Mouse (Mus musculus): Measurements from ENCODE around the gene Rundc1. TPM values are rescaled to one million over a fixed set of nuclear protein-coding genes. Genes with fewer than 3 reads are reported as not detected.
"Not testable (repeated sequence)": the region's sequence is repeated elsewhere in the genome, so short reads cannot be mapped to it uniquely, and the experiment has no call there.

The Rundc1 gene
- polyA plus RNA-seq, 1 experiment from 2014 or later: 19.6 TPM

- Histone ChIP-seq H3K27ac (peak within 1 kb of the TSS; percentile 82), H3K4me3 (peak within 1 kb of the TSS; percentile 67), H3K4me1 (peaks cover 80% of the 10 kb centered on the region), H3K27me3 (ENCODE audit: low read depth, poor library complexity, severe bottlenecking) (peaks cover 22% of the 10 kb centered on the region), H3K36me3 (peaks cover 7% of the 10 kb centered on the region; the same call in 1 of the 2 replicates), H3K9me3 (replicated peaks) (no peaks in the 10 kb centered on the region)
- 10% methylated on average over 12 of the region's 12 CpGs for WGBS
- DNase-seq (ENCODE audit: low spot score): peak; percentile 56
These were observed 39.6 kb downstream of the Rundc1 start, which contains the start of gene Rnd2 for GRCm38 (mm10) chr11:101464211-101465100. TSS of gene Rnd2 (plus strand) at chr11:101464999.

GRCm38 (mm10) chr11:101465101-101465868, 40.4 kb downstream of the Rundc1 start:
- H3K27me3 ChIP-seq (ENCODE audit: low read depth, poor library complexity, severe bottlenecking): peaks cover 30% of the 10 kb centered on the region
- peaks cover 74% of the 10 kb centered on the region for H3K4me1 ChIP-seq
- DNase-seq (ENCODE audit: low spot score): peak; percentile 79
- H3K4me3 ChIP-seq: peak overlapping the region; percentile 67
- WGBS: 1% methylated on average over 51 of the region's 51 CpGs
- H3K27ac ChIP-seq: peak overlapping the region; percentile 82
- H3K36me3 ChIP-seq: peaks cover 5% of the 10 kb centered on the region; the same call in 1 of the 2 replicates
- H3K9me3 ChIP-seq (replicated peaks): no peaks in the 10 kb centered on the region

GRCm38 (mm10) chr11:101465869-101466551, 41.1 kb downstream of the Rundc1 start, which contains the start of gene Vat1:
TSS of gene Vat1 (minus strand) at chr11:101466230.
- H3K9me3 ChIP-seq (replicated peaks): no peaks in the 10 kb centered on the region
- peaks cover 37% of the 10 kb centered on the region for H3K27me3 ChIP-seq (ENCODE audit: low read depth, poor library complexity, severe bottlenecking)
- peaks cover 72% of the 10 kb centered on the region for H3K4me1 ChIP-seq
- H3K4me3 ChIP-seq: peak within 1 kb of the TSS; percentile 94
- H3K27ac ChIP-seq: peak within 1 kb of the TSS; percentile 82
- DNase-seq (ENCODE audit: low spot score): no peak
- H3K36me3 ChIP-seq: 0 out of 2 replicates have a peak, but pooled peaks cover 3% of the 10 kb centered on the region
- 2% methylated on average over 60 of the region's 60 CpGs for WGBS

GRCm38 (mm10) chr11:101466552-101466950, 41.7 kb downstream of the Rundc1 start:
- peaks cover 42% of the 10 kb centered on the region for H3K27me3 ChIP-seq (ENCODE audit: low read depth, poor library complexity, severe bottlenecking)
- H3K36me3 ChIP-seq; H3K9me3 ChIP-seq (replicated peaks); H3K27ac ChIP-seq; DNase-seq (ENCODE audit: low spot score): not testable (repeated sequence)
- peaks cover 72% of the 10 kb centered on the region for H3K4me1 ChIP-seq
- H3K4me3 ChIP-seq: peak overlapping the region; percentile 67
- WGBS: 64% methylated on average over 5 of the region's 5 CpGs

- Histone ChIP-seq H3K36me3 (no peaks in the 10 kb centered on the region), H3K27ac (peak overlapping the region; percentile 84), H3K9me3 (replicated peaks) (no peaks in the 10 kb centered on the region), H3K4me1 (peaks cover 66% of the 10 kb centered on the region), H3K27me3 (ENCODE audit: low read depth, poor library complexity, severe bottlenecking) (peaks cover 46% of the 10 kb centered on the region), H3K4me3 (peak overlapping the region; percentile 94)
- under 1% methylated on average over 54 of the region's 54 CpGs for WGBS
- peak; percentile 87 for DNase-seq (ENCODE audit: low spot score)
These were observed 42.8 kb downstream of the Rundc1 start for GRCm38 (mm10) chr11:101467477-101468262.

GRCm38 (mm10) chr11:101468263-101468688, 43.4 kb downstream of the Rundc1 start:
- peak overlapping the region; percentile 94 for H3K4me3 ChIP-seq
- H3K36me3 ChIP-seq: no peaks in the 10 kb centered on the region
- DNase-seq (ENCODE audit: low spot score): peak; percentile 69
- peak overlapping the region; percentile 84 for H3K27ac ChIP-seq
- peaks cover 60% of the 10 kb centered on the region for H3K4me1 ChIP-seq
- H3K27me3 ChIP-seq (ENCODE audit: low read depth, poor library complexity, severe bottlenecking): peaks cover 46% of the 10 kb centered on the region
- under 1% methylated on average over 29 of the region's 31 CpGs for WGBS
- H3K9me3 ChIP-seq (replicated peaks): no peaks in the 10 kb centered on the region

- no peaks in the 10 kb centered on the region for H3K36me3 ChIP-seq
- no peak for DNase-seq (ENCODE audit: low spot score)
- peak overlapping the region; percentile 84 for H3K27ac ChIP-seq
- 7% methylated on average over 13 of the region's 13 CpGs for WGBS
- peaks cover 56% of the 10 kb centered on the region for H3K4me1 ChIP-seq
- H3K27me3 ChIP-seq (ENCODE audit: low read depth, poor library complexity, severe bottlenecking): peaks cover 46% of the 10 kb centered on the region
- H3K9me3 ChIP-seq (replicated peaks): no peaks in the 10 kb centered on the region
- peak overlapping the region; percentile 94 for H3K4me3 ChIP-seq
These were observed 43.8 kb downstream of the Rundc1 start for GRCm38 (mm10) chr11:101468731-101469130.

- WGBS: 70% methylated on average over 4 of the region's 4 CpGs
- peaks cover 52% of the 10 kb centered on the region for H3K4me1 ChIP-seq
- no peak overlapping the region for H3K27ac ChIP-seq
These were observed 44.3 kb downstream of the Rundc1 start for GRCm38 (mm10) chr11:101469155-101469554.

GRCm38 (mm10) chr11:101470206-101470605, 45.3 kb downstream of the Rundc1 start:
- H3K4me3 ChIP-seq: no peak overlapping the region
- 73% methylated on average over 7 of the region's 7 CpGs for WGBS
- peaks cover 41% of the 10 kb centered on the region for H3K4me1 ChIP-seq
- peaks cover 46% of the 10 kb centered on the region for H3K27me3 ChIP-seq (ENCODE audit: low read depth, poor library complexity, severe bottlenecking)
- no peaks in the 10 kb centered on the region for H3K9me3 ChIP-seq (replicated peaks)
- no peak overlapping the region for H3K27ac ChIP-seq
- no peaks in the 10 kb centered on the region for H3K36me3 ChIP-seq
- DNase-seq (ENCODE audit: low spot score): no peak

More at GRCm38 (mm10) chr11:101469155-101469554, 44.3 kb downstream of the Rundc1 start:
- peak overlapping the region; percentile 94; the same call in 1 of the 2 replicates for H3K4me3 ChIP-seq
- no peak for DNase-seq (ENCODE audit: low spot score)
- H3K9me3 ChIP-seq (replicated peaks): no peaks in the 10 kb centered on the region
- H3K36me3 ChIP-seq: no peaks in the 10 kb centered on the region
- H3K27me3 ChIP-seq (ENCODE audit: low read depth, poor library complexity, severe bottlenecking): peaks cover 46% of the 10 kb centered on the region

GRCm38 (mm10) chr11:101471926-101472325, 47.0 kb downstream of the Rundc1 start:
- WGBS: 72% methylated on average over 3 of the region's 3 CpGs
- no peak overlapping the region for H3K4me3 ChIP-seq
- DNase-seq (ENCODE audit: low spot score): no peak
- H3K27ac ChIP-seq: no peak overlapping the region
- H3K36me3 ChIP-seq: no peaks in the 10 kb centered on the region
- no peaks in the 10 kb centered on the region for H3K9me3 ChIP-seq (replicated peaks)
- H3K4me1 ChIP-seq: peaks cover 27% of the 10 kb centered on the region
- H3K27me3 ChIP-seq (ENCODE audit: low read depth, poor library complexity, severe bottlenecking): peaks cover 41% of the 10 kb centered on the region

GRCm38 (mm10) chr11:101472336-101472735, 47.5 kb downstream of the Rundc1 start:
- Histone ChIP-seq H3K4me1 (peaks cover 24% of the 10 kb centered on the region), H3K4me3 (no peak overlapping the region), H3K36me3 (no peaks in the 10 kb centered on the region), H3K27ac (no peak overlapping the region), H3K27me3 (ENCODE audit: low read depth, poor library complexity, severe bottlenecking) (peaks cover 36% of the 10 kb centered on the region), H3K9me3 (replicated peaks) (no peaks in the 10 kb centered on the region)
- 55% methylated on average over 7 of the region's 7 CpGs for WGBS
- no peak for DNase-seq (ENCODE audit: low spot score)
